Mouse (Mus musculus): Measurements from ENCODE around the gene Cep164.
"Not testable (repeated sequence)": the region's sequence is repeated elsewhere in the genome, so short reads cannot be mapped to it uniquely, and the experiment has no call there.

Gene Cep164

DNA sequence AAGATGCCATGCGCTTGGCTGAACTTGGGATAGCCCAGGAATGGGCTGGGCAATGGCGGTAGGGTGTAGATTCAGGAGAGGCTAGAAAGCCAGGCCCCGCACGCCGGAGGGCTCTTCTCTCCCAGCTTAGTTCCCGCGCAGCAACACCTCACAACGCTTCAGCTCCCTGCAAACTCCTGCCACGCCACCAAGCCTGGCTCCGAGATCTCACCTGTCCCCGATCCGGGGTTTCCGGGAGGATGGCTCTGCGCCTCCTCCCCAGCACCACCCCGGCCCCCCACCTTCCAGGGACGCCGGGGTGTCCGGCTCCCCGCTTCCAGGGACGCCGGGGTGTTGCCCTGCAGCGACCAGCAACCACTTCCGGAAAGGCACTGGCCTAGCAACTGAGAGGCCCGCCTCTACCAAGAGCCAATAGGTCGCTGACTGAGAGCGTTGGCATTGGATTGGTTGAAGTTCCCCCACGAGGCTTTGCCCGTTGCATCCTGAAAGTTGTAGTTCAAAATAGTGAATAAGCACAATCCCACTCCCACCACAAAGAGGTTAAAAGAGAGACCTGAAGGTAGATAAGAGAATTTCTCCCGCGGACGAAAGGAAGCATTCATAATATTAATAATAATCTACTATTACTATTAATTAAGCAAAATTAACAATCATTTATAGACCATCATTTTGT lies at the start of gene Cep164:
Cep164 (minus strand) TSS at position 401 of the 673 bp plus-strand sequence.
- ChIA-PET CTCF (interaction anchor here (0.6 to 2.8 kb wide), 25 partner anchors 10 to 634 kb away, joined by 3 to 14 read pairs (median 4); partner anchors contain the start of genes Bace1 (in 2 of the 4), Pcsk7 (in 1 of the 4) and Rnf214 (in 1 of the 4)), POLR2A (interaction anchor here in 3 of 4 experiments (0.6 to 1.3 kb wide), 13 partner anchors 10 to 931 kb away, joined by 3 to 4 read pairs (median 3); partner anchors contain the start of gene Bace1 (in 2 of the 3))

GRCm38 (mm10) chr9:45877928-45878327 lies 49.4 kb upstream of the Cep164 start:
- ChIA-PET POLR2A (no interaction called here), CTCF (interaction anchor here in 2 of 4 experiments (0.6 to 1.0 kb wide), 2 partner anchors 40 to 61 kb away, joined by 3 to 4 read pairs; partner anchors contain the start of gene Bace1 (in 1 of the 2))

- ChIA-PET POLR2A (interaction anchor here in 2 of 4 experiments (0.6 kb wide), 2 partner anchors 16 to 439 kb away, joined by 3 to 6 read pairs; no protein-coding TSS in a partner anchor), CTCF (no interaction called here)
These were observed 41.8 kb upstream of the Cep164 start for GRCm38 (mm10) chr9:45870265-45870664.

GRCm38 (mm10) chr9:45869181-45869580 lies 40.7 kb upstream of the Cep164 start:
- ChIA-PET CTCF (no interaction called here), POLR2A (no interaction called here)

- ChIA-PET POLR2A (interaction anchor here in 1 of 4 experiments (0.6 to 2.6 kb wide), 5 partner anchors 14 to 28 kb away, joined by 3 to 8 read pairs (median 3); no protein-coding TSS in a partner anchor), CTCF (no interaction called here)
These were observed 33.3 kb upstream of the Cep164 start for GRCm38 (mm10) chr9:45861813-45862212.

DNA sequence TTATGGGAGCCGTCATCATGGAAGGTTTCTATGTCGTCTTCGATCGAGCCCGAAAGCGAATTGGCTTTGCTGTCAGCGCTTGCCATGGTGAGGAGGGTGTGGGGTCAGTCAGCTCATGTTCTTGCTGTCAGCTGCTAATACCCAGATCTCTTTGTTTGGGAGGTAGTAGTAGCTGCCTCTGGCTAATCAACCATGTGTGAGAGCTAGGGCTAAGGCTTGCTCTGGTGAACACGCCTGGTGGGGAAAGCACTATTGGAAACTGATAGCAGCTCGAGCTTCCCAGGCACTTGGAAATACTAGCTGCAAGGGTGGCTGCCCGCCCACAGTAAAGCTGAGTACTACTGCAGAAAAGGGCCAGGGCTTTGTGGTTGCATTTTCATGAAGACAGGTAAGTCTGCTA lies 30.9 kb upstream of the Cep164 start:
- CTCF ChIA-PET = interaction anchor here in 1 of 4 experiments (0.9 kb wide), 1 partner anchor 455 kb away, joined by 3 read pairs; no protein-coding TSS in a partner anchor
- POLR2A ChIA-PET = interaction anchor here in 2 of 4 experiments (0.5 to 1.7 kb wide), 4 partner anchors 12 to 218 kb away, joined by 3 to 6 read pairs (median 3); partner anchors contain the start of gene Bace1 (in 1 of the 2)

DNA sequence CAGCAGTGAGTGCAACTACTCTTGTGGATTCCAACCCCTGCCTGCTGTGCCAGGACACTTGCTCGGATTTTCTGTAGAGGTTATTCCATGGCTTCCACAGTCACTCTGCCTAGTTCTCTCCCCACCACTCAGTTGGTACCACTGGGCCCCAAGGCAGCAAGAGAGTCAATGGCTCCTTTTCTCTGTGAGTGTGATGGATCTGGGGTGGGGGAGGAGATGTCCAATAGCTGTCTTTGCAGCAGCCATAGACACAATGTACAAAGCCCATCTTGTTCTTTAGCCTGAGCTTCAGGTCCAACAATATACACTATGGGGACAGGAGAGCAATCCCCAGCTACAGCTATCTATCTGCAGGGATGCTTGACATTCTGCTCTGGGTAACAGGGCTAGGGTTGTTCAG lies 25.6 kb upstream of the Cep164 start:
- ChIA-PET POLR2A (interaction anchor here in 1 of 4 experiments (0.6 kb wide), 1 partner anchor 16 kb away, joined by 3 read pairs; no protein-coding TSS in a partner anchor), CTCF (no interaction called here)

- CTCF ChIA-PET = interaction anchor here in 1 of 4 experiments (0.6 kb wide), 1 partner anchor 440 kb away, joined by 5 read pairs; no protein-coding TSS in a partner anchor
- POLR2A ChIA-PET = interaction anchor here in 1 of 4 experiments (0.6 to 1.6 kb wide), 2 partner anchors 11 to 22 kb away, joined by 3 to 9 read pairs; no protein-coding TSS in a partner anchor
These were observed 25.2 kb upstream of the Cep164 start for GRCm38 (mm10) chr9:45853695-45854094.

DNA sequence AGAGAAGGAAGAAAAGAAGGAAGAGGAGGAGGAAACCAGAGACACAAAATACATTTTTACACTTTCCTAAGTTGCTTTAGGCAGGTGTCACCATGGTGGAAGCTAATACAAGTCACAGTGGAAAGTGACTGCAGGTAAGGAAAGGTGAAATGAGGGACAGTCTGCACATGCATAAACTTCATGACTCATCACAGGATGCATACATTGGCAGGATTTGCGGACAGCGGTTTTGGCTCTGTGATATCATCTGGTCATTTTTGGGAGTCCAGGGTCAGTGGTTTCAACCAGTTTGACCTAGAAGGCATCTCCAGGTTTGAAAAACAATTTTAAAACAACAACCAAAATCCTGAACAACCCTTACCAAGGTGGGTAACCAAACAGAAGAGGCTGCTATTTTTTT lies 23.3 kb upstream of the Cep164 start:
- ChIA-PET POLR2A (interaction anchor here in 1 of 4 experiments (0.7 to 1.8 kb wide), 3 partner anchors 13 to 113 kb away, joined by 3 to 5 read pairs (median 3); partner anchors contain the start of gene Bace1), CTCF (interaction anchor here in 1 of 4 experiments (0.6 kb wide), 1 partner anchor 333 kb away, joined by 3 read pairs; no protein-coding TSS in a partner anchor)

DNA sequence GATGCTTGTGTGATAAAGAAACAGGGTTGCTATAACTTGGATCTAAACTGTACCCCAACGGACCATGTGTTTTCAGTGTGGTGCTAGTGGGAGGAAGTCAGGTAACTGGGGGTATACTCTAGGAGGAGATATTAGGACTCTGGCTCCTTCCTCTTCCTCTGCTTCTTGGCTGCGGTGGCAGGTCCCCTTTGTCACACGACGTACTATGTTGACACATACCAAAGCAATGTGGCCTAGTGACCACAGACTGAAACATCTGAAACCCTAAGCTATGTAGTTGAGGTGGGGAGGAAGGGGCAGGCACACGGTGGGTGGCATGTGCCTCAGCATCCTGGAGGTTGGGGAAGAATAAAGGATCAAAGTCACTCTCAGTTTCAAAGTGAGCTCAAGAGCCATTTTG lies 22.8 kb upstream of the Cep164 start:
- POLR2A ChIA-PET = interaction anchor here in 2 of 4 experiments (0.6 to 1.8 kb wide), 9 partner anchors 9 to 432 kb away, joined by 3 to 5 read pairs (median 3); partner anchors contain the start of genes Bace1 (in 2 of the 2) and Bud13 (in 1 of the 2)
- CTCF ChIA-PET = interaction anchor here in 2 of 4 experiments (0.6 to 0.7 kb wide), 2 partner anchors 334 to 561 kb away, joined by 3 read pairs; no protein-coding TSS in a partner anchor

- ChIA-PET POLR2A (interaction anchor here in 2 of 4 experiments (0.6 to 1.8 kb wide), 10 partner anchors 9 to 432 kb away, joined by 3 to 7 read pairs (median 3); partner anchors contain the start of genes Bace1 (in 1 of the 2) and Bud13 (in 1 of the 2)), CTCF (interaction anchor here in 1 of 4 experiments (0.7 kb wide), 1 partner anchor 560 kb away, joined by 3 read pairs; no protein-coding TSS in a partner anchor)
These were observed 22.2 kb upstream of the Cep164 start for GRCm38 (mm10) chr9:45850528-45851155.

- ChIA-PET POLR2A (interaction anchor here in 2 of 4 experiments (1.1 to 1.8 kb wide), 5 partner anchors 10 to 43 kb away, joined by 3 to 7 read pairs (median 3); partner anchors contain the start of gene Bace1 (in 1 of the 2)), CTCF (no interaction called here)
These were observed 21.3 kb upstream of the Cep164 start for GRCm38 (mm10) chr9:45849528-45850408.

- ChIA-PET POLR2A (interaction anchor here in 1 of 4 experiments (0.6 to 2.1 kb wide), 8 partner anchors 9 to 1804 kb away, joined by 3 to 7 read pairs (median 4); partner anchors contain the start of genes Bace1 and Thy1), CTCF (interaction anchor here in 2 of 4 experiments (0.9 to 1.2 kb wide), 3 partner anchors 9 to 436 kb away, joined by 3 read pairs; partner anchors contain the start of genes Bace1 (in 1 of the 2) and Bud13 (in 1 of the 2))
These were observed 18.5 kb upstream of the Cep164 start for GRCm38 (mm10) chr9:45846891-45847460.

DNA sequence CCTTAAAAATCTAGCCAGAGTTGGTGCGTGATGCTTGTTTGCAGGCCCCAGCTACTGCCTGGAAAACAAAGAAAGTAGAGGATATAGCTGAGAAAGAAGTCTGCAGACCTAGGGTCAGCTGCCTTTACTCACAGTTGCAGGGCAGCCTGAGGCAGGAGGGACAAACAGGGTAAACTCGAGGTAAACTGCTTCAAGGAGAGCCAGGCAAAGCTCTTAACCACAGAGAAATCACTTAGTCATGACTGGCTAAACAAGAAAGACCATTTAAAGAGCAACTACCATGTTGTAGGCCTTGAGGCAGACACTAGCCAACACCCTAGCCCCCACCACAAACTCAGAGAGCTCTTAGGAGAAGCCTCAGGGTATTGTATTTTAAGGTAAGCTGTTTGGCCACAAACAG lies 17.7 kb upstream of the Cep164 start:
- CTCF ChIA-PET = not testable (repeated sequence)
- POLR2A ChIA-PET = interaction anchor here in 2 of 4 experiments (0.6 to 2.1 kb wide), 5 partner anchors 8 to 1803 kb away, joined by 3 to 7 read pairs (median 4); partner anchors contain the start of genes Bace1 (in 1 of the 2) and Thy1 (in 1 of the 2)

DNA sequence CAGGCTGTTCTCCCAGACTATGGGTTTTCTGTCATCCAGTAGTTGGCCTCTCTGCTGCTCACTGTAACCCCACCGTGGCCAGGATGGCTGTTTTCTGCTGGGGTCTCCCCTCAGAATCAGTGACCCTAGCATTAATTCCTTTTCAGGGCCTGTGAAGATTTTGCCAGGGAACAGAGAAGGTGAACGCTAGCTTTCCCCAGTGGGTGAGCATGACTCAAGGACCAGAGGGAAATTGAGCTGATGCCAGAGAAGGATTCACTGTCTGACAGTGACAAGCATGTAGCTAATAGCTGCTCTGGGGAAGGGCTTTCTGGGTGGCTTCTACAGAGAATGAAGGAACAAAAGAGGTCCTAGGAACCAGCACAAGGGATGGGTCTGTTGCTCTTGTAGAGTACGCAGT lies 17.1 kb upstream of the Cep164 start:
- ChIA-PET CTCF (no interaction called here), POLR2A (interaction anchor here in 2 of 4 experiments (0.6 to 1.4 kb wide), 3 partner anchors 16 to 42 kb away, joined by 3 read pairs; no protein-coding TSS in a partner anchor)

DNA sequence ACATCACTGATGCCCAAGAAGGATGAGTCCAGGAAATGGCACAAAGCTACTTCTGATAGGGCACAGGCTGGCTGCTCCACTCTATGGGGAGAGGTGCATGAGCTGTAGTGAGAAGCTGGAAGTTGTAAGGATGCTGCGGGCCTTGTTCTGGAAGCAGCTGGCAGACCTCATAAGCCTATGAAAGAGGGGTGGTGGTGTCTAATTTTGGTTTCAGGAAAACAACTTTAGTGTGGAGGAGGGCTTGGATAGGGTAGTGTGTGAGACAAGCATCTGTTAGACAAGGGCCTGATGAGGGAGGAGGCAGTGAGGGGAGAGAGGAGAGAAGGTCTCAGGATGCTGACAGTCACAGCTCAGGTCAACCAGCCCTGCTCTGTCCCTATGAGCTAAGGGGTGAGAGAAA lies 15.3 kb upstream of the Cep164 start:
- ChIA-PET POLR2A (interaction anchor here in 2 of 4 experiments (0.6 to 2.5 kb wide), 4 partner anchors 9 to 38 kb away, joined by 3 to 9 read pairs (median 4); no protein-coding TSS in a partner anchor), CTCF (interaction anchor here in 2 of 4 experiments (0.5 to 1.0 kb wide), 3 partner anchors 86 to 384 kb away, joined by 3 to 7 read pairs (median 3); no protein-coding TSS in a partner anchor)

DNA sequence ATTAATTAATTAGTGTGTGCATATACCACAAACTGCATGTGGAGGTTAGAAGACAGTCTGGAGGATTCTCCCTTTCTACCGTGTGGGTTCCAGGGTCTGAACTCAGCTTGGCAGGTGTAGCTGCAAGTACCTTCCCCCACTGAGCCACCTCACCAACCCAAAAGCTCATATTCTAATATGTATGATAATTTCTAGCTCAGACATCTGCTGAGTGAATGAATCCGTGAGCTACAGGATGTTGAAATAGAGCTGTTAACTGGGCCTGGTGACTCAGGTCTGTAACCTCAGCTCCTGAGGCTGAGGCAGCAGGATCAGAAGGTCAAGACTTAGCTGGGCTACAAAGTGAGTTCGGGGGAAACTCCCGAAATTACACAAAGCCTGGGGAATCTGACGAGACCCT lies 14.5 kb upstream of the Cep164 start:
- CTCF ChIA-PET = interaction anchor here in 2 of 4 experiments (0.8 to 1.0 kb wide), 2 partner anchors 94 to 430 kb away, joined by 3 read pairs; no protein-coding TSS in a partner anchor

More for the DNA sequence above, 14.5 kb upstream of the Cep164 start:
- POLR2A ChIA-PET = interaction anchor here in 2 of 4 experiments (0.8 to 2.5 kb wide), 5 partner anchors 10 to 494 kb away, joined by 3 to 9 read pairs (median 3); no protein-coding TSS in a partner anchor

All from embryonic stem cell, embryonic (primary cell).